Mouse (Mus musculus) olfactory bulb, adult 2 months (tissue): ENCODE results near the gene Gprc5c. TPM values are rescaled to one million over a fixed set of nuclear protein-coding genes. Genes with fewer than 3 reads are reported as not detected.

ENCODE experiments used
- H3K27ac ChIP-seq: fragments of 200-500 bp; 2 replicates; pipeline ENCODE4 v1.5.1; 2012; ENCODE audit warnings: low read depth, low read length; ENCODE audit not compliant: insufficient read depth
- H3K4me1 ChIP-seq: fragments of 200-500 bp; 2 replicates; pipeline ENCODE4 v1.6.1; 2012; ENCODE audit warnings: low read length; ENCODE audit not compliant: control insufficient read depth, insufficient read depth
- H3K4me3 ChIP-seq: fragments of 200-500 bp; 2 replicates; pipeline ENCODE4 v1.5.1; 2012; ENCODE audit warnings: mild to moderate bottlenecking, low read depth, low read length, moderate library complexity; ENCODE audit not compliant: insufficient read depth
- CTCF ChIP-seq: fragments of 200-500 bp; IDR thresholded peaks from 2 replicates; pipeline ENCODE4 v1.5.1; 2012; ENCODE audit warnings: low read depth, mild to moderate bottlenecking, low read length, moderate library complexity; ENCODE audit not compliant: insufficient read depth
- POLR2A ChIP-seq: fragments of 200-500 bp; IDR thresholded peaks from 2 replicates; pipeline ENCODE4 v1.6.1; 2012; ENCODE audit warnings: mild to moderate bottlenecking, low read depth, low read length, moderate library complexity; ENCODE audit not compliant: insufficient read depth
- WGBS: fragments of 180-500 bp; shearing (Covaris S2); methylation state at CpG from one replicate; pipeline ENCODE4 v1.1.7; 2018; 5-methylcytosine and 5-hydroxymethylcytosine counted together
- polyA plus RNA-seq: library from polyadenylated mRNA; stranded (reverse); fragments of >200 nt; gene quantifications from 2 replicates; pipeline ENCODE4 v1.2.4, GENCODE M21; 2012; ENCODE audit warnings: low replicate concordance; ENCODE audit not compliant: missing spikeins, insufficient read depth, insufficient read length

The Gprc5c gene
- polyA plus RNA-seq: not detected in 2 replicates

DNA sequence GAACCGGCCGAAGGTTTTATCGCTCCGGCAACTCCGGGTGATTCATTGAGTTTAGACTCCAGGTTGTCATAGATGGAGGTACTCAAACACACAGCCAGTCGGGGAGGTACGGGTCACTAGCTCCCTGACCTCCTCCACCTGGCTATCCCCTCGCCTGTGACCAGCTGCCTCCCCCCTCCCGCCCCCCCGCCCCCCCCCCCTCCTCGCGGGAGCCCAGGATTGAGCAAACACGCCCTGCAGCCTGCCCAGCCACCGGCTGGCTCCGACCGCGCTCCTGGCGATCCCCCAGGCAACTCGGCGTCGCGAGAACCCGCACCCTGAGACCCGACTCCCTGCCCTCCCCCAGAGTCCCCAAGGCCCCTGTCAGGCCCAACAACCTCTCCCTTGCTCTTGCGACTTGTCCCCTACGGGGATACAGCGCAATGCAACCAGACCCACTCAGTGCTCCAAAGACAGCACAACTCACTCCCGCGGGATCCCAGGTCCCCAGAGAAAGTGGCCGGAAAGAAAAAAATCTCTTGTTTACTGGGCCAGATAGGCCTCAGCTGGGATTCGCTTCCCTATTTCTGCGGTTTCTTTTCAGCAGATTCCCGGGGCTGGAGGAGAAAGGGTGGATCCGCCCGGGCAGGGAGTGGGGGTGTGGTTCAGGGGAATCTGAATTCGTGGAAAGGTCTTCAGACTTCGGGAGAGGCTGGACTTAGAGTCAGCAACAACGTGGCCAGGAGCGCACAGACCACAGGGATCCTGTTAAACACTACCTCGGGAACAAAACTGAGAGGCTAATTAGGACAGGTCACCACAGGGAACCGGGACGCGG lies at the start of gene Gprc5c:
TSS of gene Gprc5c (plus strand) at position 701 of the 817 bp plus-strand sequence.
- 3% methylated on average over 39 of the region's 43 CpGs for WGBS
- TF ChIP-seq POLR2A: no peak
- no peak for TF ChIP-seq CTCF
- Histone ChIP-seq H3K4me1 (peaks cover 26% of the 10 kb centered on the region), H3K27ac (no peak within 1 kb of the TSS), H3K4me3 (peak within 1 kb of the TSS; percentile 48)

DNA sequence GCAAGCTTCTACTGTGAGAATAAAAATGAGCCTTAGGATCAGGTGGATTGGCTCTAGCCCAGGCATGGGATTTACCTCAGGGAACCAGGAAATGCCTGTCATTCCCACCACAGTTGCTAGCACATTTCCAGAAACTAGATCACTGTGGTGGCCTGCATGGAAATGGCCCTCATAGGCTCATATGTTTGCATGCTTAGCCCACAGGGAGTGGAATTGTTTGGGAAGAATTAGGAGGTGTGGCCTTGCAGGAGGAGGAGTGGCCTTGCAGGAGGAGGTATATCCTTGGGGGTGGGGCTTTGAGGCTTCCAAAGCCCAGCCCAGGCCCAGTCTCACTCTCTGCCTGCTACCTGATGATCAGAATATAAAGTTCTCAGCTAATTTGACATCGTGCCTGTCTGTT lies 49.0 kb upstream of the Gprc5c start:
- H3K4me1 ChIP-seq: peaks cover 8% of the 10 kb centered on the region
- no peak overlapping the region for H3K4me3 ChIP-seq
- no peak overlapping the region for H3K27ac ChIP-seq
- WGBS: 82% methylated on average over 1 of the region's 1 CpGs
- TF ChIP-seq POLR2A (no peak), CTCF (no peak)

GRCm38 (mm10) chr11:114802540-114803267 lies 48.2 kb upstream of the Gprc5c start:
- no peak overlapping the region for H3K27ac ChIP-seq
- 75% methylated on average over 15 of the region's 15 CpGs for WGBS
- H3K4me1 ChIP-seq: peaks cover 12% of the 10 kb centered on the region
- no peak overlapping the region for H3K4me3 ChIP-seq
- no peak for TF ChIP-seq CTCF

- Histone ChIP-seq H3K27ac (no peak overlapping the region), H3K4me1 (peaks cover 12% of the 10 kb centered on the region), H3K4me3 (no peak overlapping the region)
- TF ChIP-seq CTCF: no peak
- TF ChIP-seq POLR2A: no peak
- 57% methylated on average over 8 of the region's 8 CpGs for WGBS
Observed at GRCm38 (mm10) chr11:114803990-114804389, 47.0 kb upstream of the Gprc5c start.

GRCm38 (mm10) chr11:114807025-114807424 lies 43.9 kb upstream of the Gprc5c start:
- WGBS: 52% methylated on average over 2 of the region's 2 CpGs
- Histone ChIP-seq H3K4me3 (no peak overlapping the region), H3K4me1 (peaks cover 12% of the 10 kb centered on the region), H3K27ac (no peak overlapping the region)
- TF ChIP-seq POLR2A (no peak), CTCF (no peak)

GRCm38 (mm10) chr11:114807686-114808427 lies 43.1 kb upstream of the Gprc5c start:
- no peak overlapping the region for H3K4me3 ChIP-seq
- TF ChIP-seq POLR2A: no peak
- H3K27ac ChIP-seq: no peak overlapping the region
- WGBS: 51% methylated on average over 14 of the region's 14 CpGs
- peaks cover 10% of the 10 kb centered on the region for H3K4me1 ChIP-seq

GRCm38 (mm10) chr11:114809371-114809770 lies 41.6 kb upstream of the Gprc5c start:
- WGBS: 93% methylated on average over 1 of the region's 1 CpGs
- Histone ChIP-seq H3K4me3 (no peak overlapping the region), H3K27ac (no peak overlapping the region), H3K4me1 (peaks cover 6% of the 10 kb centered on the region)
- TF ChIP-seq POLR2A (no peak), CTCF (no peak)

- H3K4me1 ChIP-seq: peaks cover 6% of the 10 kb centered on the region
- no peak overlapping the region for H3K27ac ChIP-seq
- WGBS: 46% methylated on average over 4 of the region's 4 CpGs
- TF ChIP-seq CTCF (no peak), POLR2A (no peak)
- H3K4me3 ChIP-seq: no peak overlapping the region
Observed at GRCm38 (mm10) chr11:114810344-114810743, 40.6 kb upstream of the Gprc5c start.

GRCm38 (mm10) chr11:114812731-114813240 lies 38.2 kb upstream of the Gprc5c start:
- 11% methylated on average over 6 of the region's 6 CpGs for WGBS
- H3K4me3 ChIP-seq: no peak overlapping the region
- 0 out of 2 replicates have a peak, but pooled peaks cover 2% of the 10 kb centered on the region for H3K4me1 ChIP-seq
- no peak overlapping the region for H3K27ac ChIP-seq
- TF ChIP-seq CTCF (peak; percentile 75), POLR2A (no peak)
